Mouse (Mus musculus): Measurements from ENCODE around the gene Oaz2.

GRCm38 (mm10) chr9:65621666-65622065, 46.1 kb upstream of the Oaz2 start:
- TF ChIP-seq CTCF (IDR thresholded peaks at IDR 0.05; ENCODE audit: insufficient read depth, low read length) = no peak
- TF ChIP-seq POLR2A (IDR thresholded peaks at IDR 0.05; ENCODE audit: borderline replicate concordance, extremely low read depth, low read depth, low read length) = no peak
